ENCODE assay signal across 14 mouse cellular contexts in the genomic region with DNA sequence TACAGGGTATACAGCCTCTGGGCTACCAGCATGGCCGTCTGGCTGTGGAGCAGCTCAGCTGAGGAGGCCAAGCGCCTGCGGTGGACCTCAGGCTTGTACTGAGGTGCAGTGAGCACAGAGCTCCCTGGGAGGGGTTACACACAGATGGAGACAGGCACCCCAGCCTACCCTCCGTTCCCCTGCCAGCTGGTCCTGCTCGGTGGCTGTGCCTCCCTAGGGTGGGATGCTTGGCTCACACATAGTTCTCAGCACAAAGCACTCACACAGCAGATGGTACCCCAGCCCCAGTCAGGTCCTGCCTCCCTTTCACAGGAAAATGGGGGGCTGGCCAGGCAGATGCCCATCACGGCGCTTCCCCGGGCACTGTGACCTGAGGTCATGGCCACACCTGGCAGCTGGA.
A peak's percentile ranks its signal among the peaks of the same experiment; 100 is the strongest.
DNase-seq lines count a peak whose midpoint lies in the region; ATAC-seq and TF ChIP-seq lines count a peak whose summit lies in the region.
"Had no signal": no experiment of that assay in that cellular context is flagged by ENCODE, and none has a peak within 500 bp of the region (broad histone marks: within the 10 kb centered on the region; RNA-seq: fewer than 3 reads in every experiment).

No protein-coding gene starts in this region.

- no peaks in the 10 kb centered on the region for H3K9me3 ChIP-seq in liver, postnatal 0 days (ENCODE audit: low read length)
- H3K9me3 ChIP-seq in liver, embryonic 11.5 days (ENCODE audit: control insufficient read depth, low read length), result no peaks in the 10 kb centered on the region
- H3K9me3 ChIP-seq in forebrain, embryonic 13.5 days (replicated peaks), result no peaks in the 10 kb centered on the region
- no peaks in the 10 kb centered on the region for H3K9me3 ChIP-seq in limb, embryonic 12.5 days
- H3K9me3 ChIP-seq: heart, embryonic 12.5 days had no signal

- H3K4me1 ChIP-seq in liver, postnatal 0 days (ENCODE audit: insufficient read depth), result peaks cover 16% of the 10 kb centered on the region; the same call in 1 of the 2 replicates
- H3K4me1 ChIP-seq in liver, embryonic 11.5 days (replicated peaks; ENCODE audit: control insufficient read depth, insufficient read depth, low read length), result peaks cover 12% of the 10 kb centered on the region
- H3K4me1 ChIP-seq in forebrain, embryonic 13.5 days, result peaks cover 49% of the 10 kb centered on the region
- H3K4me1 ChIP-seq in limb, embryonic 12.5 days (replicated peaks), result peaks cover 60% of the 10 kb centered on the region

- DNase-seq in liver, postnatal 0 days, result no peak
- no peak for DNase-seq in liver, embryonic 11.5 days (ENCODE audit: low spot score)
- DNase-seq in thymus, postnatal 14 days, result peak; percentile 62
- no peak for DNase-seq in embryo, embryonic 10.5 days (ENCODE audit: low spot score)
- no peak for DNase-seq in frontal cortex, adult 2 months (ENCODE audit: extremely low spot score in 1 of 2, low spot score in 1 of 2)
- DNase-seq: adrenal gland, postnatal 10 days; cerebellum, adult 9-11 months; liver had no signal

- TF ChIP-seq CTCF in liver, postnatal 0 days (IDR thresholded peaks at IDR 0.05; ENCODE audit: low read depth), result no peak

- H3K4me3 ChIP-seq in liver, postnatal 0 days (ENCODE audit: low read depth, low read length), result no peak overlapping the region
- no peak overlapping the region for H3K4me3 ChIP-seq in liver, embryonic 11.5 days (ENCODE audit: low read depth, low read length)
- H3K4me3 ChIP-seq in forebrain, embryonic 13.5 days, result no peak overlapping the region
- H3K4me3 ChIP-seq in limb, embryonic 12.5 days (replicated peaks), result no peak overlapping the region
- H3K4me3 ChIP-seq: heart, embryonic 12.5 days; layer of hippocampus, adult 2 months; megakaryocyte, embryonic 14.5 days had no signal

- ATAC-seq in liver, postnatal 0 days, result 0 out of 2 replicates have a peak, but pooled peaks have one; percentile 1
- no peak for ATAC-seq in liver, embryonic 11.5 days (replicated peaks; ENCODE audit: low FRiP score)
- ATAC-seq in forebrain, embryonic 13.5 days, result peak; percentile 78
- no peak for ATAC-seq in limb, embryonic 12.5 days (ENCODE audit: insufficient number of reproducible peaks, insufficient read depth, low FRiP score, low TSS enrichment, low read depth)
- no peak for ATAC-seq in erythroblast, adult 5-6 weeks (replicated peaks; ENCODE audit: low FRiP score, poor library complexity, severe bottlenecking)

- peak overlapping the region; percentile 58 for H3K27ac ChIP-seq in liver, postnatal 0 days (ENCODE audit: low read depth)
- no peak overlapping the region for H3K27ac ChIP-seq in liver, embryonic 11.5 days (ENCODE audit: low read depth, low read length)
- H3K27ac ChIP-seq in forebrain, embryonic 13.5 days, result peak overlapping the region; percentile 79
- peak overlapping the region; percentile 2; the same call in 1 of the 2 replicates for H3K27ac ChIP-seq in limb, embryonic 12.5 days
- H3K27ac ChIP-seq: layer of hippocampus, adult 2 months had no signal

- peak overlapping the region; percentile 44; the same call in 1 of the 2 replicates for H3K4me2 ChIP-seq in liver, postnatal 0 days (ENCODE audit: low read depth, low read length)
- no peak overlapping the region for H3K4me2 ChIP-seq in liver, embryonic 11.5 days
- H3K4me2 ChIP-seq in forebrain, embryonic 13.5 days, result no peak overlapping the region
- H3K4me2 ChIP-seq in limb, embryonic 12.5 days, result no peak overlapping the region
- H3K4me2 ChIP-seq: heart, embryonic 12.5 days had no signal

- 59% methylated on average over 8 of the region's 8 CpGs for WGBS in liver, postnatal 0 days (ENCODE audit: insufficient replicate concordance)
- WGBS in liver, embryonic 11.5 days, result 79% methylated on average over 8 of the region's 8 CpGs
- 65% methylated on average over 8 of the region's 8 CpGs for WGBS in forebrain, embryonic 13.5 days
- 69% methylated on average over 8 of the region's 8 CpGs for WGBS in limb, embryonic 12.5 days

- no peaks in the 10 kb centered on the region for H3K27me3 ChIP-seq in liver, postnatal 0 days (ENCODE audit: insufficient read depth, low read length)
- H3K27me3 ChIP-seq in liver, embryonic 11.5 days (replicated peaks; ENCODE audit: control insufficient read depth, insufficient read depth, low read length), result no peaks in the 10 kb centered on the region
- H3K27me3 ChIP-seq in forebrain, embryonic 13.5 days, result peaks cover 15% of the 10 kb centered on the region; the same call in 1 of the 2 replicates
- H3K27me3 ChIP-seq in limb, embryonic 12.5 days, result no peaks in the 10 kb centered on the region
- H3K27me3 ChIP-seq: heart, embryonic 12.5 days had no signal

- no peaks in the 10 kb centered on the region for H3K36me3 ChIP-seq in liver, postnatal 0 days (replicated peaks; ENCODE audit: insufficient read depth, low read length)
- no peaks in the 10 kb centered on the region for H3K36me3 ChIP-seq in liver, embryonic 11.5 days (ENCODE audit: control insufficient read depth, insufficient read depth, low read length)
- no peaks in the 10 kb centered on the region for H3K36me3 ChIP-seq in forebrain, embryonic 13.5 days (ENCODE audit: poor library complexity, severe bottlenecking)
- H3K36me3 ChIP-seq in limb, embryonic 12.5 days, result no peaks in the 10 kb centered on the region
- H3K36me3 ChIP-seq: heart, embryonic 12.5 days had no signal

- no peak overlapping the region for H3K9ac ChIP-seq in liver, postnatal 0 days (replicated peaks)
- no peak overlapping the region for H3K9ac ChIP-seq in liver, embryonic 11.5 days (ENCODE audit: low read depth, low read length)
- 0 out of 2 replicates have a peak overlapping the region, but pooled peaks have one; percentile 30 for H3K9ac ChIP-seq in forebrain, embryonic 13.5 days
- no peak overlapping the region for H3K9ac ChIP-seq in limb, embryonic 12.5 days (replicated peaks)
- H3K9ac ChIP-seq: heart, embryonic 12.5 days had no signal

- TF ChIP-seq EP300 in liver, postnatal 0 days (IDR thresholded peaks at IDR 0.05; ENCODE audit: low read depth), result no peak

Comparison
In these comparisons a context has a peak if more than half of its experiments do, and no peak if none do; other contexts are left out.
1. ATAC-seq: peak in liver, postnatal 0 days (single experiment) and forebrain, embryonic 13.5 days (single experiment); none in liver, embryonic 11.5 days (single experiment), limb, embryonic 12.5 days (single experiment) and erythroblast, adult 5-6 weeks (single experiment).